Mouse (Mus musculus): ENCODE data around the gene Gprin1.

DNA sequence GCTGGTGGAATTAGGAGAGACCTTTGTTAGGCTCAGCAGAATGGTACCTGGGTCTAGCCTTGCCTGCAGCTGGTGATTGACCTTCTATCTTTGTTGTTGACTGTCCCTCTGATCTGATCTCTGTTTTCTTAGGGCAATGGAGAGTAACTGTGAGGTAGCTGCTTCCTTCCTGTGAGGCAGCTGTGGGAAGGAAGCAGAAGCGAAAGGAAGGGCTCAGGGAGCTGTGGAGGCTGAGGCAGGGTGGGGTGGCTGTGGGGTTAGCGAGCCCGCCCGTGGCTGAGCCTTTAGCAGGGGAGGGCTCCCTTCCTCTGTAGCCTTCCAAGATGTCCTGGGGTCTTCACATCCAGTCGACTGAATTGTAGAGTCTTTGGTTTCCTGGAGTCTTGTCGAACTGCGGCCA is 47.2 kb downstream of the Gprin1 start:
- TF ChIP-seq E2F4 (IDR thresholded peaks at IDR 0.05; ENCODE audit: insufficient read depth) (no peak), POLR2A (IDR thresholded peaks at IDR 0.05; ENCODE audit: insufficient read length, low read depth) (no peak), MAX (IDR thresholded peaks at IDR 0.05; ENCODE audit: low read depth) (no peak), CEBPB (IDR thresholded peaks at IDR 0.05; ENCODE audit: insufficient read depth, poor library complexity, severe bottlenecking) (no peak), SRF (IDR thresholded peaks at IDR 0.05; ENCODE audit: control insufficient read depth, insufficient read length, low read depth) (no peak), TCF12 (IDR thresholded peaks at IDR 0.05; ENCODE audit: insufficient read depth, poor library complexity, severe bottlenecking) (no peak), MYOG (IDR thresholded peaks at IDR 0.05; ENCODE audit: control insufficient read depth in 1 of 3, insufficient read depth in 1 of 3, insufficient read length in 2 of 3, low read depth in 2 of 3) (no peak), USF1 (IDR thresholded peaks at IDR 0.05; ENCODE audit: low read depth) (no peak)

Data from myocyte (in vitro differentiated cells).